Mouse (Mus musculus): Measurements from ENCODE around the gene Xrn2.

GRCm38 (mm10) chr2:147023067-147023466, 10.3 kb downstream of the Xrn2 start:
- TF ChIP-seq CTCF (IDR thresholded peaks at IDR 0.05; ENCODE audit: extremely low read depth, insufficient read depth, insufficient read length, insufficient replicate concordance): no peak
- TF ChIP-seq POLR2A (IDR thresholded peaks at IDR 0.05; ENCODE audit: low read depth, low read length): no peak
